Mouse (Mus musculus) G1E (cell line): ENCODE results near the gene Tbc1d24. TPM values are rescaled to one million over a fixed set of nuclear protein-coding genes. Genes with fewer than 3 reads are reported as not detected.

Source experiments
- ATAC-seq: 2 replicates; pipeline ENCODE4 v1.8.0; 2016; ENCODE audit warnings: mild to moderate bottlenecking; ENCODE audit not compliant: insufficient number of reproducible peaks, poor library complexity, low FRiP score, severe bottlenecking; ENCODE audit errors: extremely low read depth
- DNase-seq: peaks from one replicate; pipeline ENCODE4 v3.0.0; 2012; ENCODE audit warnings: low spot score
- H3K27me3 ChIP-seq: 2 replicates; pipeline ENCODE4 v1.6.1; 2012; ENCODE audit warnings: mild to moderate bottlenecking, low read length, inconsistent platforms; ENCODE audit not compliant: insufficient read depth
- H3K36me3 ChIP-seq: replicated peaks from 2 replicates; pipeline ENCODE3; 2012; ENCODE audit warnings: mild to moderate bottlenecking, inconsistent platforms
- H3K4me1 ChIP-seq: 2 replicates; pipeline ENCODE4 v1.6.1; 2012; ENCODE audit warnings: low read depth, low read length, inconsistent platforms, mixed read lengths; ENCODE audit not compliant: insufficient read depth
- H3K4me3 ChIP-seq: 2 replicates; pipeline ENCODE4 v1.5.1; 2012; ENCODE audit warnings: low read depth, mild to moderate bottlenecking, inconsistent platforms, low read length, moderate library complexity, mixed read lengths
- H3K9me3 ChIP-seq: replicated peaks from 2 replicates; pipeline ENCODE4 v1.6.1; 2012; ENCODE audit warnings: inconsistent platforms
- CTCF ChIP-seq: IDR thresholded peaks from 2 replicates; pipeline ENCODE4 v1.5.1; 2012; ENCODE audit warnings: low read depth, low read length, inconsistent platforms, mixed read lengths
- GATA1 ChIP-seq: IDR thresholded peaks from 2 replicates; pipeline ENCODE4 v1.6.1; 2012; ENCODE audit warnings: borderline replicate concordance, low read length, inconsistent platforms, mixed read lengths
- GATA2 ChIP-seq: IDR thresholded peaks from 2 replicates; pipeline ENCODE4 v1.6.1; 2012; ENCODE audit warnings: low read depth, low read length, inconsistent platforms, borderline replicate concordance
- POLR2AphosphoS5 ChIP-seq: IDR thresholded peaks from 2 replicates; pipeline ENCODE4 v1.6.1; 2012; ENCODE audit warnings: low read depth, low read length, inconsistent platforms; ENCODE audit not compliant: insufficient replicate concordance
- TAL1 ChIP-seq: conservative IDR thresholded peaks from 2 replicates; pipeline ENCODE4 v1.6.1; 2012; ENCODE audit warnings: low read depth, low read length, inconsistent platforms, mixed read lengths
- polyA plus RNA-seq: library from polyadenylated mRNA; stranded (reverse); fragments of >175 nt; gene quantifications from 2 replicates; pipeline ENCODE4 v1.2.3, GENCODE M21; 2012
- total RNA-seq, 2 experiments: library from RNA; stranded (forward) in 1 of 2; stranded (reverse) in 1 of 2; fragments of 200-1000 nt in 1 of 2; fragments of >200 nt in 1 of 2; fragmentation: Nextera tagmentation in 1 of 2; gene quantifications; 2 replicates each; pipeline ENCODE4 v1.2.3; 2014 to 2017

The Tbc1d24 gene
- total and polyA plus RNA-seq, 3 experiments = 23.4 to 120 (median 59.1) TPM

DNA sequence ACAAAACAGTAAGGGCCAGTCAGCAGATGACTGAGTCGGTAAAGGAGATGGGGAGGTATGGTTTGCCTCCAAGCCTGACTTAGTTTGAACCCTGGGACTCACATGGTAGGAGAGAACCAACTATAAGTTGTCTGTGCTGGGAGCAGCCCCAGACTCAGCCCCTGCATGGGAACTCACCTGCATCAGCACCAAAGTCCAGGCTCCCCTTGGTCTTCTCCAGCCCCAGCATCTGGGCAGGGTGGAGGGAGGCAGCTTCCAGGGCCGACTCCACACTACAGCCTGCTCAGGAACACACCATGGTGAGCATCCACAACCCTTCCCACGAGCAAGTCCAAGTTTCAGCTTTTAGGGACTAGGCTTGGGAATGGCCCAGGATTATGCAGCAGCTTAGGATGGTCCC lies 49.0 kb downstream of the Tbc1d24 start:
- Histone ChIP-seq H3K4me3 (no peak overlapping the region), H3K36me3 (peaks cover 71% of the 10 kb centered on the region), H3K27me3 (no peaks in the 10 kb centered on the region), H3K9me3 (no peaks in the 10 kb centered on the region), H3K4me1 (peaks cover 47% of the 10 kb centered on the region)
- TF ChIP-seq POLR2AphosphoS5 = no peak
- TF ChIP-seq CTCF = no peak
- no peak for TF ChIP-seq GATA1
- TF ChIP-seq GATA2 = no peak
- TF ChIP-seq TAL1 = no peak
- DNase-seq = no peak
- ATAC-seq = no peak

DNA sequence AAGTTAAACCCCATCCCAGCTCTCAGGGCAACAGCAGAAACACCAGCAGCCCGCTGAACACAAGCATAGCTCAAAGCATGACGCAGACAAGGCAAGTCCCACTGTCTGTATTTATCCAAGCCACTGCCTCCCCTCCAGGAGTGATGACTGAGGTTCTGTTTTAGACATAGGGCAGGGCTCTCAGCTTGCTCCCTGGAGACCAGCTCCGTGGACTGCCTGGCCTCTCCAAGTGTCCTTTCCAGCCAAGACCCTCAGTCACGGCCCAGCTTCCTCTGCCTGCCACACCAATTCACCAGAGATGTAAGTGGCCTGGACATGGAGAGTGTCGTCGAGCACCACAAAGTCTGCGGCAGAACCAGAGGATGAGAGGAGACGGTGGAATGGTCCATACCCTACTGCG lies 49.6 kb downstream of the Tbc1d24 start:
- H3K4me3 ChIP-seq = no peak overlapping the region
- ATAC-seq (no peak), DNase-seq (no peak)
- no peak for TF ChIP-seq GATA2
- no peak for TF ChIP-seq GATA1
- no peak for TF ChIP-seq CTCF
- no peak for TF ChIP-seq TAL1
- TF ChIP-seq POLR2AphosphoS5 = no peak
- peaks cover 48% of the 10 kb centered on the region for H3K4me1 ChIP-seq
- H3K36me3 ChIP-seq = peaks cover 66% of the 10 kb centered on the region
- no peaks in the 10 kb centered on the region for H3K9me3 ChIP-seq
- no peaks in the 10 kb centered on the region for H3K27me3 ChIP-seq

DNA sequence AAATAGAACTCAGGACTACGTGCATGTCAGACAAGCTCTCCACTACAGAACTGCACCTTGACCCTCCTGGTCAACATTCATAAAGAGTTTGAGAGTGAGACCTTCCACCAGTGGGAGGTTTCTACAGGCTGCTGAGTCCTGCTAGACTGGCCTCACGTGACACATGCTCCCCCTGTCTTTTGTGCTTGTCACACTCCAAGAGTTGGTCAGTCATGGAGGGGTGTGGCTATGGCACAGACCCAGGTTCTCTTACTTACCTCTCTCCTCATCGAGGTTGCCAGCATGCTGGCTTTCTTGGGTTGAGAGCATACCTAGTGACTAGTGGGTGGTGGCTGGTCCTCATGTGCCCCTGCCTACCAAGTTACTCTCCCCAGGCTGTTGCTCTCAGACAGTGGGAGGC lies 50.9 kb downstream of the Tbc1d24 start:
- DNase-seq (no peak), ATAC-seq (no peak)
- peaks cover 46% of the 10 kb centered on the region for H3K4me1 ChIP-seq
- no peaks in the 10 kb centered on the region for H3K27me3 ChIP-seq
- H3K4me3 ChIP-seq = no peak overlapping the region
- H3K36me3 ChIP-seq = peaks cover 60% of the 10 kb centered on the region
- H3K9me3 ChIP-seq = no peaks in the 10 kb centered on the region
- TF ChIP-seq CTCF (no peak), GATA2 (no peak), POLR2AphosphoS5 (no peak), TAL1 (no peak), GATA1 (no peak)

DNA sequence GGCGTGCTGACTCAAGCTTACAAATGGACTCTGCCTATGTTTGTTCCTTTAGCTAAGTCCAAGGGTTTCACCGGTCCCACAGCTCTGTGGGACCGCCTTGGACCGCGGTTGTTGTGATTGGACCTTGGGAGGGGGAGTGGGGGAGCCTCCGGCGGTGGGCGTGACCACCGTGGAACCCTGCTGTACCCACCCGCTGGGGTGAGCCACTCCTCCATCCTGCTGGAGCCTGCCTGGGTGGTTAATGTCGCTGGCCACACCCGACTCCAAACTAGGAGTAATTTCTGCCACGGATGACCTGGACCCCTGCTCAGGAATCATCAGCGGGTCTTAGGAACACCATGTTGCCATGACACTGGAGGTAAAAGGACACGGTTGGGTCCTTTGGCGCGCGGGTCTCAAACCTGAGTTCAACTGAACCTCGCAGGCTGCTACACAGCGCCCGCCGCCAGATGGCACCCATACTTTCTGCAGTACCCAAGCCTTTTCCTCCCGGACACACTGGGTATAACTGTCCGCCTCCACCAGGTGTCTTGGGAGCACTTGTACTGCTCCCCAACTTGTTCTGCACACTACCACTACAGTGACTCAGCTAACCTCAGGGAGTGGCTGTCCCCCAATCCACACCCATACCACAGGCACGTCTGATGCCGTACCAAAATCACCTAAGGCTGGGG lies 53.3 kb downstream of the Tbc1d24 start:
- Histone ChIP-seq H3K36me3 (peaks cover 38% of the 10 kb centered on the region), H3K27me3 (no peaks in the 10 kb centered on the region), H3K4me1 (peaks cover 38% of the 10 kb centered on the region), H3K9me3 (no peaks in the 10 kb centered on the region), H3K4me3 (peak overlapping the region; percentile 69)
- peak; percentile 87 for ATAC-seq
- peak; percentile 92 for DNase-seq
- TF ChIP-seq CTCF (peak; percentile 56), TAL1 (no peak)

DNA sequence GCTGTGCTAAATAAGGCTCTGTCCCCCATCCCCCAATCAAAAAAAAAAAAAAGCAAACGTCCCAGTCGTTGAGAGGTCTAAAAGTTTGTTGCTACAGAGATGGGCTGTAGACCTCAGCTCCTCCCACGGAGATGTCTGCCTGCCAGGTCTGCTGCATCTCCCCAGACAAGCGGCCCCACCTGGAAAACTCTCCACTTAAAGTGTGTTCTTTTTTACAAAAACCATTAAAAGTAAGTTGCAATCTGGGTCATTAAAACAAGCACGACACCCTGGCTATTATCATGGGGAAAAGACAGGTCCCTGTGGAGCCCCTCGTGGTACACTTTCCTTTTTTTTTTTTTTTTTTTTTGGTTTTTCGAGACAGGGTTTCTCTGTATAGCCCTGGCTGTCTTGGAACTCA lies 54.0 kb downstream of the Tbc1d24 start:
- Histone ChIP-seq H3K27me3 (no peaks in the 10 kb centered on the region), H3K9me3 (no peaks in the 10 kb centered on the region), H3K36me3 (peaks cover 31% of the 10 kb centered on the region), H3K4me3 (no peak overlapping the region; the same call in 1 of the 2 replicates), H3K4me1 (peaks cover 38% of the 10 kb centered on the region)
- no peak for TF ChIP-seq GATA1
- no peak for TF ChIP-seq POLR2AphosphoS5
- no peak for TF ChIP-seq GATA2
- no peak for TF ChIP-seq TAL1
- no peak for TF ChIP-seq CTCF
- no peak for DNase-seq
- no peak for ATAC-seq

DNA sequence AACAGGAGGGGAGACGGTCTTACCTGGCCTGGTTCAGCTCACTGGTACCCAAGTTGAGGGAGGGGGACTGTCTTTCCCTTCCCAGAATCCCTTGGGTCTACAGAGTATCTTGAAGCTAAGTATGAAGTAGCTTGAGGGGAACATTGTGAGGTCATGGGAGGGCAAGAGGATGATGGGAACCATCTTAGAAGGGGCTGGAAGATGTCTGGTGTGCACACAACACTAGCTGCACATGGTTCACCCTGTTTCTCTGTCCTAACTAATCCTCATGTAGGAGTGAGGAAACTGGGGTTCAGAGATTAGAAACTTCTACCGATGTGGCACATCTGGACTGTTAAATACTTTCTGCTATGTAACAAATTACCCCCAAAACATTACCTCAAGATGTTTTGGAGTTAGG lies 54.5 kb downstream of the Tbc1d24 start, which contains the start of gene Pdpk1:
Gene Pdpk1, minus strand, starts transcription at position 101 of the 400 bp plus-strand sequence.
- Histone ChIP-seq H3K9me3 (no peaks in the 10 kb centered on the region), H3K4me1 (peaks cover 38% of the 10 kb centered on the region), H3K36me3 (peaks cover 26% of the 10 kb centered on the region), H3K27me3 (no peaks in the 10 kb centered on the region), H3K4me3 (peak within 1 kb of the TSS; percentile 69; the same call in 1 of the 2 replicates)
- no peak for ATAC-seq
- no peak for TF ChIP-seq GATA1
- TF ChIP-seq CTCF = no peak
- TF ChIP-seq TAL1 = no peak
- TF ChIP-seq POLR2AphosphoS5 = no peak
- no peak for TF ChIP-seq GATA2
- no peak for DNase-seq

DNA sequence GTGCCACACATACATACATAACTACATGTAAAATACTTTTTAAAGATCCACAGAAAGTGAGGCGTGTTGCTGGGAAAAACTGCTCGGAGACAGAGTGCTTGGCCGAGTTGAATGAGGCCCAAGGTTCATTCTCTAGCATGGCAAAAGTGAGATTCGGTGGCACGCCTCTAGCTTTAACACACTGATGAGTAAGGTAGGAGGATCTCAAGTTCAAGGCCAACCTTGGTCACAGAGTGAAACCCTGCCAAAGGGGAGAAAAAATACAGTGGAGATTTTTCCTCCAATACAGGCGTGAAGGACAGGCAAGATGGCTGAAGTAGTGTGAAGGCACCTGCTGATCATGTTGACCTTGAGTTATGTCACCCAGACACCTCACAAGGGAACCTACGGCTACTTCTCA lies 55.9 kb downstream of the Tbc1d24 start:
- H3K9me3 ChIP-seq = no peaks in the 10 kb centered on the region
- no peaks in the 10 kb centered on the region for H3K27me3 ChIP-seq
- DNase-seq = no peak
- ATAC-seq = no peak
- TF ChIP-seq GATA1 (no peak), TAL1 (no peak)
- peaks cover 12% of the 10 kb centered on the region for H3K36me3 ChIP-seq
- no peak overlapping the region for H3K4me3 ChIP-seq
- peaks cover 39% of the 10 kb centered on the region for H3K4me1 ChIP-seq
